Mouse (Mus musculus) liver, embryonic 14.5 days (tissue): Measurements from ENCODE around the gene Flrt3. TPM values are rescaled to one million over a fixed set of nuclear protein-coding genes. Genes with fewer than 3 reads are reported as not detected.

Source experiments
- ATAC-seq: fragments of 200-750 bp; cut with Nextera tagmentation; 2 replicates; pipeline ENCODE4 v1.8.0; 2017; ENCODE audit warnings: moderate number of reproducible peaks, mild to moderate bottlenecking, moderate library complexity; ENCODE audit not compliant: insufficient read depth
- DNase-seq, 3 experiments: peaks; one replicate each; pipeline ENCODE4 v3.0.0-alpha.2; 2012 to 2013; ENCODE audit warnings: low read depth in 3 of 3, low spot score in 3 of 3
- H3K27ac ChIP-seq: fragments of 300-500 bp; sonication (generic); 2 replicates; pipeline ENCODE4 v1.5.1; 2014; ENCODE audit warnings: moderate library complexity, mild to moderate bottlenecking, control low read depth, inconsistent platforms
- H3K27me3 ChIP-seq: fragments of 300-500 bp; sonication (generic); 2 replicates; pipeline ENCODE4 v1.6.1; 2014; ENCODE audit warnings: mild to moderate bottlenecking, low read length, moderate library complexity; ENCODE audit not compliant: control insufficient read depth, insufficient read depth
- H3K36me3 ChIP-seq: fragments of 300-500 bp; sonication (generic); replicated peaks from 2 replicates; pipeline ENCODE4 v1.6.1; 2014; ENCODE audit warnings: low read depth; ENCODE audit not compliant: control insufficient read depth, insufficient read depth
- H3K4me1 ChIP-seq, 2 experiments: fragments of 200-500 bp in 1 of 2; fragments of 300-500 bp in 1 of 2; sonication (generic) in 1 of 2; replicated peaks; 2 replicates each; pipeline ENCODE4 v1.6.1; 2012 to 2014; ENCODE audit warnings: antibody characterized with exemption in 1 of 2, inconsistent platforms in 1 of 2, low read length in 1 of 2; ENCODE audit not compliant: control insufficient read depth in 2 of 2, insufficient read depth in 2 of 2
- H3K4me2 ChIP-seq: fragments of 300-500 bp; sonication (generic); 2 replicates; pipeline ENCODE4 v1.6.1; 2014; ENCODE audit warnings: low read depth, mild to moderate bottlenecking, control low read depth, moderate library complexity
- H3K4me3 ChIP-seq, 2 experiments: fragments of 200-500 bp in 1 of 2; fragments of 300-500 bp in 1 of 2; sonication (generic) in 1 of 2; 2 replicates each; pipeline ENCODE4 v1.5.1; 2012 to 2014; ENCODE audit warnings: low read depth in 2 of 2, low read length in 2 of 2, mild to moderate bottlenecking in 2 of 2, control low read depth in 1 of 2, inconsistent platforms in 1 of 2, moderate library complexity in 1 of 2; ENCODE audit not compliant: insufficient read depth in 1 of 2
- H3K9ac ChIP-seq: fragments of 300-500 bp; sonication (generic); replicated peaks from 2 replicates; pipeline ENCODE4 v1.6.1; 2014; ENCODE audit warnings: mild to moderate bottlenecking, control low read depth, moderate library complexity
- H3K9me3 ChIP-seq: fragments of 300-500 bp; sonication (generic); 2 replicates; pipeline ENCODE4 v1.6.1; 2016; ENCODE audit warnings: low read length, mixed read lengths; ENCODE audit not compliant: control insufficient read depth
- CTCF ChIP-seq: IDR thresholded peaks from 2 replicates; pipeline ENCODE4 v1.5.1; 2016; ENCODE audit warnings: antibody characterized with exemption, low read depth, control low read depth
- EP300 ChIP-seq: IDR thresholded peaks from 2 replicates; pipeline ENCODE4 v1.6.1; 2016; ENCODE audit warnings: antibody characterized with exemption, low read depth
- WGBS: fragments of 180-500 bp; shearing (Covaris S2); extraction: QIAGEN DNeasy Blood & Tissue Kit; methylation state at CpG from one replicate; pipeline ENCODE4 v1.1.7; 2014; ENCODE audit not compliant: insufficient replicate concordance; 5-methylcytosine and 5-hydroxymethylcytosine counted together
- polyA plus RNA-seq, 2 experiments: library from polyadenylated mRNA; depleted of rRNA in 1 of 2; stranded (reverse) in 1 of 2; unstranded in 1 of 2; fragments of >200 nt; fragmentation: Nextera tagmentation in 1 of 2; extraction: Ambion mirVana in 1 of 2; gene quantifications; 2 replicates each; pipeline versions ENCODE4 v1.2.1 to v1.2.3; 2012 to 2014

Flrt3 gene
- polyA plus RNA-seq, 2 experiments, result 0.20 to 0.41 TPM

DNA sequence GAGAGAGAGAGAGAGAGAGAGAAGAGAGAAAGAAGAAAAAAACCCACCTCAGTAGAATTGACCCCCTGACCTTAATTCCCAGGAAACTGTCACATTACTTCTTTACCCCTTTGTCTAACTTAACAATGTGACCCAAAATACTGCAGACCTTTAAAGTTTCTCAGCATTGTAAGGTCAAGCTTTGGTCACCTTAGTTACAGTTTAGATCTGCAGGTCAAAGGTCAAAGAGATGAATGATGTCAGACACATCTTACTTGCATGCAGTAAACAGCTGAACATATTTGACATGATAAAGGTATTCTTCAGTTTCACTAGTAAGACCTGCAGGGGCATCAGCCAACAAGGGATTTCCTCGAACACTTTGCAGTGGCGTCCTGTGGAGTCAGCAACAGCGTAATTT lies 32.9 kb upstream of the Flrt3 start:
- H3K27me3 ChIP-seq, result no peaks in the 10 kb centered on the region
- no peak overlapping the region for H3K4me3 ChIP-seq
- no peak for ATAC-seq

DNA sequence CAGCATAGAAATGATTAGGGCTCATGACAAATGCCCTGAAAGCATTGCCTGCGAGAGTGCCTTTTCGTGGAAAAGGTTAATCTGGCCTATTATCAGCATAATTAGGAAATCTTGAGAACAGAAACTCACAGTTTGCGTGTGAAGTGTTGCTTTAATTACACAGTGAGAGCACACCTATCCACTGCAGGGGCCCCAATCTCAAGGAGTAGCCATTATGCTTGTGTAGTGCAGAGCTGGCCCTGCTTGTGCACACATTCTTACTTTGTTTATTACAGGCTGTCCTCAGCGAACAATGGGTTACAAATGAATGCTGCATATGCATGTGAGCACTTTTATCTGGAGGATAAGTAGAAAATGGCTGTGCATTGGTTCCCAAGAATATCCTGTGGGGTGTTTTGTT lies 32.1 kb upstream of the Flrt3 start:
- no peaks in the 10 kb centered on the region for H3K36me3 ChIP-seq
- TF ChIP-seq EP300, result no peak
- no peak for TF ChIP-seq CTCF
- no peaks in the 10 kb centered on the region for H3K4me1 ChIP-seq
- WGBS, result 56% methylated on average over 4 of the region's 4 CpGs
- ATAC-seq, result no peak
- DNase-seq, result no peak
- no peak overlapping the region for H3K4me2 ChIP-seq
- H3K4me3 ChIP-seq, result no peak overlapping the region
- H3K9ac ChIP-seq, result no peak overlapping the region
- H3K27me3 ChIP-seq, result no peaks in the 10 kb centered on the region
- H3K9me3 ChIP-seq, result no peaks in the 10 kb centered on the region
- H3K27ac ChIP-seq, result no peak overlapping the region

More for the DNA sequence above, 32.9 kb upstream of the Flrt3 start:
- Histone ChIP-seq H3K9ac (no peak overlapping the region), H3K4me1 (no peaks in the 10 kb centered on the region), H3K27ac (no peak overlapping the region), H3K9me3 (no peaks in the 10 kb centered on the region), H3K4me2 (no peak overlapping the region), H3K36me3 (no peaks in the 10 kb centered on the region)
- DNase-seq, result no peak
- TF ChIP-seq CTCF (no peak), EP300 (no peak)
- WGBS, result 28% methylated on average over 3 of the region's 3 CpGs

DNA sequence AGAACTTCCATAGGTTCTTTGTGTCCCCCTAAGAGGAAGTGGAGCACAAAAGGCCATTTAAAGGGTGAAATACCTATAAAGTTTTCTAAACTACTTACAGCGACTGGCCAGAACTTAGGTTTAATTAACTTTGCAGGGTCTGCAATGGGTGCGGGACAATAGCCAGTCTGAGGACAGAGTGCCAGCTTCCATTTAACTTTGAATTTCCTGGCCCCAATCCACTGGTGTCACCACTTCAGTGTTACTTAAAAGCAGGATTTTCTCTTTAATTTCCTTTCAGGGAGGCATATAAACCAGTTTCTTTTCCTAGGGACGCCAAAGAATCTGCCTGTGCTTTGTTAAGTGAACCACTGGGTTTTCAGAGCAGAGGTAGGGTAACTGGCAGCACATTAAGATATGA lies 27.3 kb upstream of the Flrt3 start:
- Histone ChIP-seq H3K4me3 (no peak overlapping the region), H3K9ac (no peak overlapping the region), H3K9me3 (no peaks in the 10 kb centered on the region), H3K27ac (no peak overlapping the region), H3K4me1 (no peaks in the 10 kb centered on the region), H3K36me3 (no peaks in the 10 kb centered on the region), H3K27me3 (no peaks in the 10 kb centered on the region), H3K4me2 (no peak overlapping the region)
- TF ChIP-seq CTCF (no peak), EP300 (no peak)
- no peak for DNase-seq
- 46% methylated on average over 3 of the region's 3 CpGs for WGBS
- ATAC-seq, result no peak

DNA sequence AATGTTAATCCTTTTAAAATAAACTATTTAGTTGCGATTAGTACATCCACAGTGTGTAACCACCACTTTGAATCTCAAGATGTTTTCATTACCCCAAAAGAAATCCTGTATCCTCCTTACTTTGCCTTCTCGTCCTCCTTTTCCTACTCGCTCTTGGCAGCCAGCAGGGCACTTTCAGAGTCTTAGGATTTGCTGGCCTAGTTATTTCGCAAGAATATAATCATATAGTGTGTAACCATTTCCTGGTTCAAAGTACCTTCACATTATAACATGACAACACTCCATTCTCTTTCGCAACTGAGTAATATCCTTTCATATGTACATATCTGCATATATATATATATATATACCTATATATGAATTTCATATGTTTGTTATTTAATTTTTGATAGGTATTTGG lies 22.6 kb upstream of the Flrt3 start:
- H3K36me3 ChIP-seq, result no peaks in the 10 kb centered on the region
- H3K4me3 ChIP-seq, result no peak overlapping the region
- no peak for TF ChIP-seq CTCF
- TF ChIP-seq EP300, result no peak
- H3K27ac ChIP-seq, result no peak overlapping the region
- H3K4me2 ChIP-seq, result no peak overlapping the region
- ATAC-seq, result no peak
- no peak for DNase-seq
- no peaks in the 10 kb centered on the region for H3K9me3 ChIP-seq
- WGBS, result 54% methylated on average over 5 of the region's 5 CpGs
- no peaks in the 10 kb centered on the region for H3K27me3 ChIP-seq
- no peak overlapping the region for H3K9ac ChIP-seq
- H3K4me1 ChIP-seq, result no peaks in the 10 kb centered on the region

DNA sequence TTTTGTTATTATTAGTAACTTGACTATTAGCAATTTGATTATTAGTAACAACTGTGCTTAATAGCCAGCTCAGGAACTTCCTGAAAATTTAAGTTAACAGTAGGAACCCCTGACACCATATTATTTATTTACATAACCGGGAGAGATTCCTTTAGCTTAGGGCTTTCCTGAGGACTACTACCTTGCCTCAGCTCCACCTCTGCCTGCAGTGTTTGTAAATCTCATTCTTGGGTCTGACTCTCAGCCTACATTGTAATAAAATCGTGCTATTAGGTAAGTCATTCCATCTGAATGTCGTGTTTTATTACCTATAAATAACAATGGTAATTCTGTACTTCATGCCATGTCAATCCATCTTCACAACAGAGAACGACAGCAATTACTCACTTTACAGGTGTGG lies 21.2 kb upstream of the Flrt3 start:
- Histone ChIP-seq H3K27ac (no peak overlapping the region), H3K27me3 (no peaks in the 10 kb centered on the region), H3K4me2 (no peak overlapping the region), H3K9ac (no peak overlapping the region), H3K36me3 (no peaks in the 10 kb centered on the region), H3K4me3 (no peak overlapping the region), H3K4me1 (no peaks in the 10 kb centered on the region), H3K9me3 (no peaks in the 10 kb centered on the region)
- WGBS, result 49% methylated on average over 4 of the region's 4 CpGs
- no peak for ATAC-seq
- no peak for DNase-seq
- TF ChIP-seq EP300 (no peak), CTCF (no peak)

DNA sequence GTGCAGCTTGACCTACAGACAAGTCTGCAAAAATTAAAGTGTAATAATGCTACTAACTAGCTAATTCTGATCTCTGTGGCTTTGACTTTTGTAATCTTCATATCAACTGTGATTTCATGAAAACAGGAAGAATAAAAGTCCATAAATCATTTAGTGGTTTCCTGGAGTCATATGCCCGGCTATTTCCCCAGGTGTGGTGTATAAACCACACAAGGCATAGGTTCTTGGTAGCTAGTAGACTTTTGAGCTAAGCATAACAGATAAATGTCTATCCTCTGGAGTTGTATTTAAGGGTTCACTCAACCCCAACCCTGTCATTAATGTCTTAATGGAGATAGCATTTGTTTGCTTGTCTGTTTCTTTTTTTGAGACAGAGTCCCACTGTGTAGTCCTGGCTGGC lies 20.1 kb upstream of the Flrt3 start:
- H3K4me3 ChIP-seq, result no peak overlapping the region
- H3K27ac ChIP-seq, result no peak overlapping the region
- ATAC-seq (no peak), DNase-seq (no peak)
- H3K9me3 ChIP-seq, result no peaks in the 10 kb centered on the region
- no peaks in the 10 kb centered on the region for H3K27me3 ChIP-seq
- H3K36me3 ChIP-seq, result no peaks in the 10 kb centered on the region
- WGBS, result 29% methylated on average over 1 of the region's 1 CpGs
- H3K4me1 ChIP-seq, result no peaks in the 10 kb centered on the region
- no peak overlapping the region for H3K9ac ChIP-seq
- H3K4me2 ChIP-seq, result no peak overlapping the region
- no peak for TF ChIP-seq EP300
- TF ChIP-seq CTCF, result no peak
